Mouse (Mus musculus): ENCODE results near the gene Pex26. TPM values are rescaled to one million over a fixed set of nuclear protein-coding genes. Genes with fewer than 3 reads are reported as not detected.

Pex26 gene
- polyA plus RNA-seq, 1 experiment: 13.6 TPM

DNA sequence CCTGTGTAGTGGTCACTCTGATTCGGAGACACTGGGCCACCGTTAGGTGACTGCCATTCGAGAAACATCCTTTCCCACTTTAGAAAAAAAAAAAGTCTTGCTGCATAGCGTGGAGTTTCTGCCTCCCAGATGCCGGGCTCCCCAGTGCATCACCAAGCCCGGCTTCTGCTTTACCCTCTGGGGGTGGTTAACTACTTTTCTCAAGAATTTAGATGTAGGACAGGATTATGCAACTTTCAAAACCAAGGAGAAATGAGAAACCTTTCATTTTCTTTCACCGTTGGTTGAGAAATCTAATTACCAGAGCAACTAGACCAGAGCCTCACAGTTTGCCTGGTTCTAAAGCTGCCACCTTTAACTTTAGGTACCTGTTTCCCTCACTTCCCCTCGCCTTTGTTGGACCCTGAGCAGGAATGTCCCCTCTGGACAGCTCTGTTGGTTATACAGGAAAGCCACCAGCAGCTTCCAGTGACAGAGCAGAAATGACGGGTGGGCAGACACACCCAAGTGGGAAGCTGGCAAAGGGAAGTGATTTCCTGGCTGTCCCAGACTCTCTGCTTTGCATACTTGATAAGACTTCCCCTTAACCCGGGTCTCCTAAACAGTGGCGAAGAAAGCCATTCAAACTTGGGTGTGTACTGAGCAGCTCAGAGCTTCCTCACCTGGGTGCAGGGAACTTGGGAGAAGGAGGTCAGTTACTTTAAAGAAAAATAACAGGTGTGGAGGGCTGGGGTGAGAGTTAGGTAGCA is 8.0 kb downstream of the Pex26 start:
- H3K4me1 ChIP-seq (ENCODE audit: control insufficient read depth, insufficient read depth, insufficient read length, low read length): peaks cover 19% of the 10 kb centered on the region; the same call in 1 of the 2 replicates
- peak overlapping the region; percentile 39 for H3K27ac ChIP-seq (ENCODE audit: insufficient read depth, low read depth, low read length)
- H3K4me3 ChIP-seq (ENCODE audit: low read depth, low read length): no peak overlapping the region
- H3K36me3 ChIP-seq (ENCODE audit: control insufficient read depth, insufficient read depth, low read length): peaks cover 44% of the 10 kb centered on the region
- H3K27me3 ChIP-seq (ENCODE audit: control insufficient read depth, insufficient read depth, low read length): no peaks in the 10 kb centered on the region
- 69% methylated on average over 11 of the region's 11 CpGs for WGBS
- TF ChIP-seq POLR2A (IDR thresholded peaks at IDR 0.05; ENCODE audit: low read depth, low read length) (no peak), CTCF (IDR thresholded peaks at IDR 0.05; ENCODE audit: extremely low read depth, insufficient read length, insufficient replicate concordance, low read depth, low read length) (no peak)

DNA sequence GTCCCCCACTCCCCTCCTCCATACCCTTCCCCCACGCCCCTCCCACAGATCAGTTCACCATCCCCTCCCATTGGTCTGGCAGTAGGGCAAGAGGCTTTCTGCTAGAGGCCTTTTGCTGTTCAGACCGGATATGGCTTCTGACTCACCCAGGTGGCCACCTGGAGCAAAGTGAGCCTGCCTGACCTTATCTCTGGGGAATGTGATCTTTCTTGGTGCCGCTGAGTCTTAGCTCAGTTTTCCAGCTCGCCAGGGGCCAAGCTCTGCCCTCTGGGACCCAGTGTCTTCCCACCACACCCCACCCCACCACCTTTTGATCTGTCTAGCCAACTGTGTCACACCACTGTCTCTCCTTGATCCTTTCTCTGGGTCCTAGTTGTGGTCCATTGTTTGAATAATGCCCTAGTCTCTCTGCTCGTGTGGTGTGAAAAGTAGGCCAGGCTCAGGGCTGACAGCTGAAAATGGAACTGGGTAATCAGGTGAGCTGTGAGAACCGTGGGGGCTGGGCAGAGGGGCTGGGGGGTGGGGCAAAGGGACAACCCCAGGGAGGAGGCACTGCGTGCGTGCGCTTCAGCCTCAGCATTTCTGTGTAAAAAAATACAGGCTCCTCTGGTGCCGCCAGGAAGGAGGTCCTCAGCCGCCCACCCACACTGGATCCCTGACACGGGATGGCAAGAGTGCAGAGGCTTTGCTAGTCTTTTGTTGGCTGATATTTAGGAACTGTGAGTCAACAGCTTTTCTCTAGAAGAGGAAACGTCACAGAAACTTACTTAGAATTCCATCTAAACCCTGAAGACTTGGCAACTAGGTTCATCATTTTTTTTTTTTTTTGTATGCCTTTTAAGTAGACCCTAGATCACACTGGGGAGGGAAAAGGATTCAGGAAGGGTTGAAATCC is 10.8 kb downstream of the Pex26 start:
- H3K27me3 ChIP-seq (ENCODE audit: control insufficient read depth, insufficient read depth, low read length): no peaks in the 10 kb centered on the region
- 82% methylated on average over 13 of the region's 13 CpGs for WGBS
- peaks cover 30% of the 10 kb centered on the region for H3K36me3 ChIP-seq (ENCODE audit: control insufficient read depth, insufficient read depth, low read length)
- H3K27ac ChIP-seq (ENCODE audit: insufficient read depth, low read depth, low read length): peak overlapping the region; percentile 33; the same call in 1 of the 2 replicates
- TF ChIP-seq CTCF (IDR thresholded peaks at IDR 0.05; ENCODE audit: extremely low read depth, insufficient read length, insufficient replicate concordance, low read depth, low read length) (no peak), POLR2A (IDR thresholded peaks at IDR 0.05; ENCODE audit: low read depth, low read length) (no peak)
- H3K4me1 ChIP-seq (ENCODE audit: control insufficient read depth, insufficient read depth, insufficient read length, low read length): peaks cover 34% of the 10 kb centered on the region; the same call in 1 of the 2 replicates
- no peak overlapping the region for H3K4me3 ChIP-seq (ENCODE audit: low read depth, low read length)

DNA sequence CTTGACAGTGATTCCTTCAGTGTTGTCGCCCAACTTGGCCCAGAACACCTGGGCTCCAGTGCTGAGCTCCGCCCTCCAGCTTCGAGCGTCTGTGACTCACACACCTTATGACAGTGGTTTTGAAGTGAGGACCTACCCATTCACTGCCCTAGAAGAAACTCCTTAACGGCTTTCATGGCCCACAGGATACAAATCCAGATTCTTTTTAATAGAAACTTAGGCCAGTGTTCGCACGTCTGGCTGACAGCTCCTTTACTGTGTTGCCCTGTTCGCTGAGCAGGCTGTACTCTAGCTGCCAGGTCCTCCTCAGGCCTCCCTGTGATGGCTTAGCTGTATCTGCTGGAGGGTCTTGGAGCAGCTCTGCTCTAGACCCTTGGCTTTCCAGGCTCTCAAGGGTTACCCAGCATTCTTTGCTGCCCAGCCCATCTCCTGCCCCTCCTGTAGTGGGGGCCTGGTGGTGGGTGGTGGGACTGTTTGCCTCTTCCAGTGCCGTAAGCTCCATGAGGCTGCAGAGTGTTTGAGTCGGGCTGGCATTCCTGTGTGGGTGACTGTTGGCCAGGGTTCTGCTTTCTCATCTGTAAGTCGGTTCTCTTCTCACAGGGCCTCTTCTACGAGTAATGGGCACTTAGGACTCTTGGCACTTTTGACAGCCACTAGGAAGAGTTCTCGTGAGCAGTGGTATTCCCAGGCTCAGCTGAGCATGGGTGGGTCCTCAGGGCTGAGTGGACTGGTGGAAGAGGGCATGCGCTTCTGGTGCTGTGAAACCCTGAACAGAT is 11.7 kb downstream of the Pex26 start:
- no peak overlapping the region for H3K27ac ChIP-seq (ENCODE audit: insufficient read depth, low read depth, low read length)
- TF ChIP-seq POLR2A (IDR thresholded peaks at IDR 0.05; ENCODE audit: low read depth, low read length) (no peak), CTCF (IDR thresholded peaks at IDR 0.05; ENCODE audit: extremely low read depth, insufficient read length, insufficient replicate concordance, low read depth, low read length) (no peak)
- WGBS: 81% methylated on average over 14 of the region's 14 CpGs
- H3K4me3 ChIP-seq (ENCODE audit: low read depth, low read length): no peak overlapping the region
- no peaks in the 10 kb centered on the region for H3K27me3 ChIP-seq (ENCODE audit: control insufficient read depth, insufficient read depth, low read length)
- peaks cover 34% of the 10 kb centered on the region; the same call in 1 of the 2 replicates for H3K4me1 ChIP-seq (ENCODE audit: control insufficient read depth, insufficient read depth, insufficient read length, low read length)
- peaks cover 25% of the 10 kb centered on the region for H3K36me3 ChIP-seq (ENCODE audit: control insufficient read depth, insufficient read depth, low read length)

DNA sequence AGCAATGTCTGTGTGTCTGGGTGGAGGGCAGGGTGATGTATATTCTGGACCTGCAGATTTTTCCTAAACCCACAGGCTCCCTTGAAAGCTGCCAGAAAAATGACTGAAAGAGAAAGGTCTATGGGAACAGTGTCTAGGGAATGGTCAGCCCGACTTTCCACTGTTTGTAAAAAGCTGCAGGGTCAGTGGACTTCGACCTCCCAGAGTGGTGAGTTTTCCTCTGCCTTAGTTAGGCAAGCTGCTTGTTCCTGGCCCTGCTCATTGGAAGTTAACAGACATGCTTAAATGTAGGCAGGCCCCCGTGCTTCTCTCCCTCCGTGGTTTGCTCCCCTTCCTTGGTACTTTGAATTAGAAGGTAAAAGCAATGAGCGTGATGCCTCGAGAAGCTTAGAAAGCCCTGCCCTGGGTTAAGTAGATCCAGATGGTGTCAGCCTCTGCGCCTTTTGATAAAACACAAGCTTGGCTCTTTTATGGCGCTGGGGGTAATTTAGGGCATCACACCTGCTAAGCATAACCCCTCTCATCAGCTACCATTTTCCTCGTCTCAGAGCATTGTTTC is 14.4 kb downstream of the Pex26 start:
- 44% methylated on average over 9 of the region's 9 CpGs for WGBS
- H3K4me3 ChIP-seq (ENCODE audit: low read depth, low read length): no peak overlapping the region
- peaks cover 16% of the 10 kb centered on the region for H3K36me3 ChIP-seq (ENCODE audit: control insufficient read depth, insufficient read depth, low read length)
- no peak for TF ChIP-seq CTCF (IDR thresholded peaks at IDR 0.05; ENCODE audit: extremely low read depth, insufficient read length, insufficient replicate concordance, low read depth, low read length)
- TF ChIP-seq POLR2A (IDR thresholded peaks at IDR 0.05; ENCODE audit: low read depth, low read length): no peak
- no peak overlapping the region for H3K27ac ChIP-seq (ENCODE audit: insufficient read depth, low read depth, low read length)
- peaks cover 25% of the 10 kb centered on the region; the same call in 1 of the 2 replicates for H3K4me1 ChIP-seq (ENCODE audit: control insufficient read depth, insufficient read depth, insufficient read length, low read length)
- H3K27me3 ChIP-seq (ENCODE audit: control insufficient read depth, insufficient read depth, low read length): no peaks in the 10 kb centered on the region

DNA sequence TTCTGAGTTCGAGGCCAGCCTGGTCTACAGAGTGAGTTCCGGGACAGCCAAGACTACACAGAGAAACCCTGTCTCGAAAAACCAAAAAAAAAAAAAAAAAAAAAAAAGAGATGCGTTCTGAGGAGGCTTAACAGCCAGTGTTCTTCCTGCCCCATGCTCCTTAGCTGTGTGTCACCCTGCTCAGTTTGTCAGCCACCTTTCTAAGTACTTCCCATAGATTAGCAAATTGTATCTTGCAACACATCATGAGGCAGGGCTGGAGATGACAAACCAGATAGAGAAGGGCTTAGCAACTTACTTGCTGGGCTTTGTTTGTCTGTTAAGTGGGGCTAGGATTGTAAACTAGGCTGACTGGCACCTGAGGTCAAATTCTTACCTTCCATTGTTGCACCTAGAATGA is 17.0 kb downstream of the Pex26 start:
- WGBS: 75% methylated on average over 4 of the region's 4 CpGs
- TF ChIP-seq CTCF (IDR thresholded peaks at IDR 0.05; ENCODE audit: extremely low read depth, insufficient read length, insufficient replicate concordance, low read depth, low read length): no peak
- TF ChIP-seq POLR2A (IDR thresholded peaks at IDR 0.05; ENCODE audit: low read depth, low read length): no peak
- H3K4me3 ChIP-seq (ENCODE audit: low read depth, low read length): no peak overlapping the region

DNA sequence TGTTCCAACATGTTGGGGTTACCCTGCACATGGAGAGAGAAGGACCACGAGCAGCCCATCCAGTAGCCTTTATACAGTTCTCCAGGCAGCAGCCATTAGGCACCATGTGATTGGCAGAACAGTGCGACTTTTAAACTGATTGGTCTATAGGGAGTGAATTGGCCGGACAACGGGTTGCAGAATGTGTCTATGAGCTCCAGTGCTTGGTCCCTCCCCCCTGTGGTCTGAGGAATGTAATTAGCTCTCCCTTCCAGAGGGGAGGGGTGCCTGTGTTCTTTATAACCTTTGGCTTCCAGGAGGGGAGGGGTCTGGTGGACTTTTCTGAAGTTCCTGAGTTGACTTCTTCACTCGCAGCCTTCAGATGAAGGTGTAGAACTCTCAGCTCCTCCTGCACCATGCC is 18.6 kb downstream of the Pex26 start:
- Histone ChIP-seq H3K4me3 (ENCODE audit: low read depth, low read length) (no peak overlapping the region), H3K36me3 (ENCODE audit: control insufficient read depth, insufficient read depth, low read length) (peaks cover 3% of the 10 kb centered on the region; the same call in 1 of the 2 replicates), H3K27ac (ENCODE audit: insufficient read depth, low read depth, low read length) (no peak overlapping the region), H3K27me3 (ENCODE audit: control insufficient read depth, insufficient read depth, low read length) (no peaks in the 10 kb centered on the region), H3K4me1 (ENCODE audit: control insufficient read depth, insufficient read depth, insufficient read length, low read length) (peaks cover 8% of the 10 kb centered on the region; the same call in 1 of the 2 replicates)
- WGBS: 90% methylated on average over 5 of the region's 5 CpGs
- no peak for TF ChIP-seq CTCF (IDR thresholded peaks at IDR 0.05; ENCODE audit: extremely low read depth, insufficient read length, insufficient replicate concordance, low read depth, low read length)
- no peak for TF ChIP-seq POLR2A (IDR thresholded peaks at IDR 0.05; ENCODE audit: low read depth, low read length)

More for the DNA sequence above, 17.0 kb downstream of the Pex26 start:
- H3K4me1 ChIP-seq (ENCODE audit: control insufficient read depth, insufficient read depth, insufficient read length, low read length): peaks cover 15% of the 10 kb centered on the region; the same call in 1 of the 2 replicates
- H3K27ac ChIP-seq (ENCODE audit: insufficient read depth, low read depth, low read length): no peak overlapping the region
- H3K27me3 ChIP-seq (ENCODE audit: control insufficient read depth, insufficient read depth, low read length): no peaks in the 10 kb centered on the region
- H3K36me3 ChIP-seq (ENCODE audit: control insufficient read depth, insufficient read depth, low read length): peaks cover 6% of the 10 kb centered on the region; the same call in 1 of the 2 replicates

All from small intestine, adult 2 months (tissue).